Mouse (Mus musculus): ENCODE measurements around the gene Tnnc2. TPM values are rescaled to one million over a fixed set of nuclear protein-coding genes. Genes with fewer than 3 reads are reported as not detected.

Gene Tnnc2
- polyA plus RNA-seq, 1 experiment: 237 TPM

- no peaks in the 10 kb centered on the region for H3K4me1 ChIP-seq (ENCODE audit: control insufficient read depth, insufficient read depth, low read length)
- H3K4me3 ChIP-seq (replicated peaks; ENCODE audit: extremely low read depth, low read depth, low read length): no peak overlapping the region
- TF ChIP-seq POLR2A (IDR thresholded peaks at IDR 0.05; ENCODE audit: borderline replicate concordance, extremely low read depth, low read depth, low read length): no peak
- no peak for TF ChIP-seq CTCF (IDR thresholded peaks at IDR 0.05; ENCODE audit: insufficient read depth, low read length)
- DNase-seq: no peak
- WGBS: 56% methylated on average over 3 of the region's 3 CpGs
Measured at GRCm38 (mm10) chr2:164737377-164738090, 42.2 kb downstream of the Tnnc2 start.

GRCm38 (mm10) chr2:164735446-164735845, 44.3 kb downstream of the Tnnc2 start:
- no peak for DNase-seq
- 81% methylated on average over 5 of the region's 5 CpGs for WGBS
- Histone ChIP-seq H3K4me3 (replicated peaks; ENCODE audit: extremely low read depth, low read depth, low read length) (no peak overlapping the region), H3K4me1 (ENCODE audit: control insufficient read depth, insufficient read depth, low read length) (no peaks in the 10 kb centered on the region)
- TF ChIP-seq CTCF (IDR thresholded peaks at IDR 0.05; ENCODE audit: insufficient read depth, low read length) (no peak), POLR2A (IDR thresholded peaks at IDR 0.05; ENCODE audit: borderline replicate concordance, extremely low read depth, low read depth, low read length) (no peak)

- no peak overlapping the region for H3K4me3 ChIP-seq (replicated peaks; ENCODE audit: extremely low read depth, low read depth, low read length)
- TF ChIP-seq CTCF (IDR thresholded peaks at IDR 0.05; ENCODE audit: insufficient read depth, low read length) (no peak), POLR2A (IDR thresholded peaks at IDR 0.05; ENCODE audit: borderline replicate concordance, extremely low read depth, low read depth, low read length) (no peak)
- H3K4me1 ChIP-seq (ENCODE audit: control insufficient read depth, insufficient read depth, low read length): no peaks in the 10 kb centered on the region
- WGBS: 65% methylated on average over 5 of the region's 5 CpGs
- DNase-seq: no peak
Measured at GRCm38 (mm10) chr2:164734839-164735238, 44.9 kb downstream of the Tnnc2 start.

GRCm38 (mm10) chr2:164733259-164733658, 46.5 kb downstream of the Tnnc2 start:
- Histone ChIP-seq H3K4me3 (replicated peaks; ENCODE audit: extremely low read depth, low read depth, low read length) (no peak overlapping the region), H3K4me1 (ENCODE audit: control insufficient read depth, insufficient read depth, low read length) (no peaks in the 10 kb centered on the region)
- no peak for TF ChIP-seq CTCF (IDR thresholded peaks at IDR 0.05; ENCODE audit: insufficient read depth, low read length)
- TF ChIP-seq POLR2A (IDR thresholded peaks at IDR 0.05; ENCODE audit: borderline replicate concordance, extremely low read depth, low read depth, low read length): no peak
- DNase-seq: no peak
- WGBS: 60% methylated on average over 2 of the region's 2 CpGs

GRCm38 (mm10) chr2:164731719-164732118, 48.0 kb downstream of the Tnnc2 start:
- TF ChIP-seq CTCF (IDR thresholded peaks at IDR 0.05; ENCODE audit: insufficient read depth, low read length) (no peak), POLR2A (IDR thresholded peaks at IDR 0.05; ENCODE audit: borderline replicate concordance, extremely low read depth, low read depth, low read length) (no peak)
- 73% methylated on average over 5 of the region's 5 CpGs for WGBS
- DNase-seq: no peak

More at GRCm38 (mm10) chr2:164731719-164732118, 48.0 kb downstream of the Tnnc2 start:
- H3K4me1 ChIP-seq (ENCODE audit: control insufficient read depth, insufficient read depth, low read length): no peaks in the 10 kb centered on the region
- no peak overlapping the region for H3K4me3 ChIP-seq (replicated peaks; ENCODE audit: extremely low read depth, low read depth, low read length)

Other genes starting within 250 kb of the Tnnc2 start
- gene Wfdc2, start 217.6 kb downstream of the Tnnc2 start, polyA plus RNA-seq (2012; rRNA removed): 1,286 and 1,630 TPM in 2 replicates
- not detected in 2 replicates for gene Spint3, start 206.5 kb downstream of the Tnnc2 start, polyA plus RNA-seq (2012; rRNA removed)
- gene Wfdc6a, start 194.5 kb downstream of the Tnnc2 start, polyA plus RNA-seq (2012; rRNA removed): 2.3 and 2.4 TPM in 2 replicates
- 0.27 and 0.65 TPM in 2 replicates for gene Eppin, start 186.4 kb downstream of the Tnnc2 start, polyA plus RNA-seq (2012; rRNA removed)
- gene Wfdc6b, start 166.4 kb downstream of the Tnnc2 start, polyA plus RNA-seq (2012; rRNA removed): 1.3 and 1.9 TPM in 2 replicates
- gene Wfdc8, start 166.3 kb downstream of the Tnnc2 start, polyA plus RNA-seq (2012; rRNA removed): 5.3 and 8.5 TPM in 2 replicates
- 0.97 and 1.9 TPM in 2 replicates for gene Wfdc16, start 141.2 kb downstream of the Tnnc2 start, polyA plus RNA-seq (2012; rRNA removed)
- 7.9 and 10.9 TPM in 2 replicates for gene Wfdc10, start 123.9 kb downstream of the Tnnc2 start, polyA plus RNA-seq (2012; rRNA removed)
- gene Wfdc9, start 123.4 kb downstream of the Tnnc2 start, polyA plus RNA-seq (2012; rRNA removed): not detected in 2 replicates
- not detected in 2 replicates for gene Wfdc11, start 105.9 kb downstream of the Tnnc2 start, polyA plus RNA-seq (2012; rRNA removed)
- gene Wfdc13, start 94.9 kb downstream of the Tnnc2 start, polyA plus RNA-seq (2012; rRNA removed): 0.98 and 1.3 TPM in 2 replicates
- gene Spint4, start 81.5 kb downstream of the Tnnc2 start, polyA plus RNA-seq (2012; rRNA removed): not detected in 2 replicates
- gene Spint5, start 64.7 kb downstream of the Tnnc2 start, polyA plus RNA-seq (2012; rRNA removed): not detected in 2 replicates
- gene Wfdc3, start 34.0 kb downstream of the Tnnc2 start, polyA plus RNA-seq (2012; rRNA removed): 1.3 and 2.3 TPM in 2 replicates
- gene Dnttip1, start 34.0 kb downstream of the Tnnc2 start, polyA plus RNA-seq (2012; rRNA removed): 25.5 and 63.1 TPM in 2 replicates
- 6.2 and 9.7 TPM in 2 replicates for gene Ube2c, start 10.1 kb downstream of the Tnnc2 start, polyA plus RNA-seq (2012; rRNA removed)
- 52.0 and 61.8 TPM in 2 replicates for gene Snx21, start 5.9 kb upstream of the Tnnc2 start, polyA plus RNA-seq (2012; rRNA removed)
- gene Acot8, start 24.9 kb upstream of the Tnnc2 start, polyA plus RNA-seq (2012; rRNA removed): 35.7 and 38.6 TPM in 2 replicates
- gene Zswim3, start 25.1 kb upstream of the Tnnc2 start, polyA plus RNA-seq (2012; rRNA removed): 3.1 and 3.8 TPM in 2 replicates
- gene Zswim1, start 42.7 kb upstream of the Tnnc2 start, polyA plus RNA-seq (2012; rRNA removed): 9.8 and 10.3 TPM in 2 replicates
- gene Spata25, start 48.6 kb upstream of the Tnnc2 start, polyA plus RNA-seq (2012; rRNA removed): 0.54 and 1.1 TPM in 2 replicates
- gene Ctsa, start 52.9 kb upstream of the Tnnc2 start, polyA plus RNA-seq (2012; rRNA removed): 289 and 294 TPM in 2 replicates
- gene Neurl2, start 53.5 kb upstream of the Tnnc2 start, polyA plus RNA-seq (2012; rRNA removed): 14.8 and 17.9 TPM in 2 replicates
- gene Pltp, start 77.7 kb upstream of the Tnnc2 start, polyA plus RNA-seq (2012; rRNA removed): 873 and 1,096 TPM in 2 replicates
- 42.9 and 44.3 TPM in 2 replicates for gene Pcif1, start 99.3 kb upstream of the Tnnc2 start, polyA plus RNA-seq (2012; rRNA removed)
- 33.2 and 34.9 TPM in 2 replicates for gene Zfp335, start 131.8 kb upstream of the Tnnc2 start, polyA plus RNA-seq (2012; rRNA removed)
- gene Mmp9, start 160.8 kb upstream of the Tnnc2 start, polyA plus RNA-seq (2012; rRNA removed): 12.4 and 13.4 TPM in 2 replicates
- 3.6 and 3.9 TPM in 2 replicates for gene Slc12a5, start 180.8 kb upstream of the Tnnc2 start, polyA plus RNA-seq (2012; rRNA removed)

Data from lung, adult 2 months (tissue).